ENCODE assay signal across 8 mouse cellular contexts in the genomic region with DNA sequence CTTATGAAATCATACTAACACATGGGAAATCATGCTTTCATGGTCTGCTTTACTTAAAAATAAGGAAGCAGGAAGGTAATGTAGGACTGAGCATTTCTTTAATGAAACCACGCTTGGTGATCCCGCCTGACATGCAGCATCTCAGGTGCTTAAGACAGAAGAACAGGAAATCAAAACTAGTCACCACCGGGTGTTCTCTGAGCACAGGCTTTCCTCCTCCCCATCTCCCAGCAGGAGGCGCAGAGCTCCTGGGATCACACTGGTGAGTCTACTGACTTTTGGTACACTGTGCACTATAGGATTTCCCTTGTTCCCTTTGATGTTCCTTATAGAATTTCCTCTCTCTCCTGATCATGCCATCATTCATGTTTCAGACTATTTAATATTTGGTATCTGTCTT. TPM values are rescaled to one million over a fixed set of nuclear protein-coding genes. Genes with fewer than 3 reads are reported as not detected.
DNase-seq lines count a peak whose midpoint lies in the region; ATAC-seq and TF ChIP-seq lines count a peak whose summit lies in the region.
"Not testable (repeated sequence)": the region's sequence is repeated elsewhere in the genome, so short reads cannot be mapped to it uniquely, and the experiment has no call there.

No protein-coding gene starts in this region.

- H3K4me3 ChIP-seq in gastrocnemius, adult 2 months, result peak overlapping the region; percentile 81
- H3K4me3 ChIP-seq in lung, embryonic 16.5 days (ENCODE audit: low read length), result peak overlapping the region; percentile 69
- peak overlapping the region; percentile 53 for H3K4me3 ChIP-seq in neural tube, embryonic 14.5 days (ENCODE audit: low read depth, low read length)

- intact Hi-C loops in gastrocnemius, adult 2 months (cut with DNase I), result loop anchor here (10.0 kb wide), 2 partner anchors 85 to 205 kb away; a partner anchor contains a TSS

- peak; percentile 61 for ATAC-seq in common myeloid progenitor, adult 5-6 weeks (replicated peaks; ENCODE audit: low read depth, poor library complexity, severe bottlenecking)
- ATAC-seq in inflammation-experienced regulatory T-cells, adult 6 months, result peak; percentile 77
- ATAC-seq in lung, embryonic 16.5 days (ENCODE audit: low read depth), result peak; percentile 87
- peak; percentile 65 for ATAC-seq in neural tube, embryonic 14.5 days (ENCODE audit: low read depth)

- TF ChIP-seq CTCF in gastrocnemius, adult 2 months (IDR thresholded peaks at IDR 0.05), result peak; percentile 33; the same call in 1 of the 2 replicates

- H3K4me2 ChIP-seq in lung, embryonic 16.5 days (ENCODE audit: low read depth, low read length), result peak overlapping the region; percentile 67
- H3K4me2 ChIP-seq in neural tube, embryonic 14.5 days (ENCODE audit: low read depth, low read length), result peak overlapping the region; percentile 66

- H3K36me3 ChIP-seq in lung, embryonic 16.5 days (ENCODE audit: control insufficient read depth, insufficient read depth, low read length); neural tube, embryonic 14.5 days (ENCODE audit: control insufficient read depth, insufficient read depth, low read length): not testable (repeated sequence)

- not testable (repeated sequence) for H3K4me1 ChIP-seq in lung, embryonic 16.5 days (replicated peaks; ENCODE audit: control insufficient read depth, insufficient read depth, low read length); neural tube, embryonic 14.5 days (ENCODE audit: control insufficient read depth, insufficient read depth, low read length)

- not testable (repeated sequence) for H3K9me3 ChIP-seq in lung, embryonic 16.5 days (ENCODE audit: control insufficient read depth, low read length); neural tube, embryonic 14.5 days (ENCODE audit: control insufficient read depth, low read length)

- peak; percentile 33 for DNase-seq in Muller cell, postnatal 12 days (ENCODE audit: inconsistent ontology term)
- not testable (repeated sequence) for DNase-seq in gastrocnemius, adult 2 months
- DNase-seq in left cerebral cortex, adult 18-20 months (ENCODE audit: low spot score in 2 of 2), result peak; percentile 23 to 44
- peak; percentile 9 for DNase-seq in thymus, postnatal 0 days (ENCODE audit: low spot score)

- peak overlapping the region; percentile 86 for H3K27ac ChIP-seq in gastrocnemius, adult 2 months
- H3K27ac ChIP-seq in lung, embryonic 16.5 days (ENCODE audit: low read length); neural tube, embryonic 14.5 days (ENCODE audit: low read depth, low read length): not testable (repeated sequence)

- not testable (repeated sequence) for H3K27me3 ChIP-seq in lung, embryonic 16.5 days (ENCODE audit: control insufficient read depth, insufficient read depth, low read depth, low read length); neural tube, embryonic 14.5 days (ENCODE audit: control insufficient read depth, insufficient read depth, low read length)

- 29% methylated on average over 4 of the region's 4 CpGs for WGBS in lung, embryonic 16.5 days
- WGBS in neural tube, embryonic 14.5 days, result 49% methylated on average over 4 of the region's 4 CpGs

- H3K9ac ChIP-seq in lung, embryonic 16.5 days (ENCODE audit: low read length), result peak overlapping the region; percentile 74
- peak overlapping the region; percentile 67 for H3K9ac ChIP-seq in neural tube, embryonic 14.5 days (replicated peaks; ENCODE audit: low read depth, low read length)

RNA-seq across cellular contexts. Expression of a gene that starts 0.5 kb away (rescaled TPM):
- total RNA-seq in common myeloid progenitor, adult 5-6 weeks (2017), result 14.5 and 21.5 TPM in 2 replicates
- 1 to 10 TPM; 3.5 to 4.8 TPM for total RNA-seq in gastrocnemius, adult 2 months (2021)
- 1 to 10 TPM; 4.2 to 7.9 (median 6.5) TPM for polyA plus RNA-seq in inflammation-experienced regulatory T-cells, adult 6 months (2017; shearing (Covaris generic))
- total RNA-seq in left cerebral cortex, adult 18-20 months (2021), result 10 to 100 TPM; 14.1 to 14.4 TPM
- polyA plus RNA-seq in lung, embryonic 16.5 days (2015; fragmentation: Nextera tagmentation; extraction: Ambion mirVana), result 5.6 and 6.8 TPM in 2 replicates
- 6.1 TPM in 2 replicates for polyA plus RNA-seq in neural tube, embryonic 14.5 days (2014; fragmentation: Nextera tagmentation; extraction: Ambion mirVana)
- polyA plus RNA-seq in thymus, postnatal 0 days (2015; fragmentation: Nextera tagmentation; extraction: Ambion mirVana), result 3.7 and 3.8 TPM in 2 replicates

RNA-seq across cellular contexts. Expression of a gene that starts 25.6 kb away (rescaled TPM):
- total RNA-seq in common myeloid progenitor, adult 5-6 weeks (2017), result 2.4 and 8.6 TPM in 2 replicates
- 1 to 10 TPM; 1.6 TPM for total RNA-seq in gastrocnemius, adult 2 months (2021)
- 10 to 100 TPM; 15.7 to 19.6 (median 16.3) TPM for polyA plus RNA-seq in inflammation-experienced regulatory T-cells, adult 6 months (2017; shearing (Covaris generic))
- total RNA-seq in left cerebral cortex, adult 18-20 months (2021), result 1 to 10 TPM; 6.6 to 7.2 TPM
- polyA plus RNA-seq in lung, embryonic 16.5 days (2015; fragmentation: Nextera tagmentation; extraction: Ambion mirVana), result 6.7 and 7.2 TPM in 2 replicates
- 7.9 and 9.3 TPM in 2 replicates for polyA plus RNA-seq in neural tube, embryonic 14.5 days (2014; fragmentation: Nextera tagmentation; extraction: Ambion mirVana)
- polyA plus RNA-seq in thymus, postnatal 0 days (2015; fragmentation: Nextera tagmentation; extraction: Ambion mirVana), result 7.8 and 8.5 TPM in 2 replicates

RNA-seq across cellular contexts. Expression of a gene that starts 42.6 kb away (rescaled TPM):
- 25.2 and 26.0 TPM in 2 replicates for total RNA-seq in common myeloid progenitor, adult 5-6 weeks (2017)
- total RNA-seq in gastrocnemius, adult 2 months (2021), result 1 to 10 TPM; 2.3 to 3.5 TPM
- 10 to 100 TPM; 15.4 to 22.5 (median 20.1) TPM for polyA plus RNA-seq in inflammation-experienced regulatory T-cells, adult 6 months (2017; shearing (Covaris generic))
- 10 to 100 TPM; 22.6 to 23.1 TPM for total RNA-seq in left cerebral cortex, adult 18-20 months (2021)
- polyA plus RNA-seq in lung, embryonic 16.5 days (2015; fragmentation: Nextera tagmentation; extraction: Ambion mirVana), result 11.6 and 12.9 TPM in 2 replicates
- polyA plus RNA-seq in neural tube, embryonic 14.5 days (2014; fragmentation: Nextera tagmentation; extraction: Ambion mirVana), result 15.2 and 17.3 TPM in 2 replicates
- 7.8 and 9.0 TPM in 2 replicates for polyA plus RNA-seq in thymus, postnatal 0 days (2015; fragmentation: Nextera tagmentation; extraction: Ambion mirVana)

RNA-seq across cellular contexts. Expression of a gene that starts 50.1 kb away (rescaled TPM):
- 3.0 and 3.2 TPM in 2 replicates for total RNA-seq in common myeloid progenitor, adult 5-6 weeks (2017)
- total RNA-seq in gastrocnemius, adult 2 months (2021), result 1 to 10 TPM; 3.6 to 5.5 TPM
- polyA plus RNA-seq in inflammation-experienced regulatory T-cells, adult 6 months (2017; shearing (Covaris generic)), result 1 to 10 TPM; 1.4 to 2.6 (median 1.6) TPM
- total RNA-seq in left cerebral cortex, adult 18-20 months (2021), result 1 to 10 TPM; 4.3 to 5.9 TPM
- polyA plus RNA-seq in lung, embryonic 16.5 days (2015; fragmentation: Nextera tagmentation; extraction: Ambion mirVana), result 2.2 and 2.6 TPM in 2 replicates
- polyA plus RNA-seq in neural tube, embryonic 14.5 days (2014; fragmentation: Nextera tagmentation; extraction: Ambion mirVana), result 3.2 and 3.3 TPM in 2 replicates
- 1.1 and 1.6 TPM in 2 replicates for polyA plus RNA-seq in thymus, postnatal 0 days (2015; fragmentation: Nextera tagmentation; extraction: Ambion mirVana)
